Mouse (Mus musculus) heart, postnatal 0 days (tissue): Measurements from ENCODE around the gene Comp.

Experiments used
- CTCF ChIP-seq: IDR thresholded peaks from 2 replicates; pipeline ENCODE4 v1.5.1; 2016; ENCODE audit warnings: antibody characterized with exemption, control low read depth, low read depth
- EP300 ChIP-seq: IDR thresholded peaks from 2 replicates; pipeline ENCODE4 v1.6.1; 2016; ENCODE audit warnings: antibody characterized with exemption, low read depth

- TF ChIP-seq CTCF (no peak), EP300 (no peak)
These were observed 43.6 kb downstream of the Comp start for GRCm38 (mm10) chr8:70416941-70417340.
